ENCODE assay signal across 30 mouse cellular contexts in the genomic region with DNA sequence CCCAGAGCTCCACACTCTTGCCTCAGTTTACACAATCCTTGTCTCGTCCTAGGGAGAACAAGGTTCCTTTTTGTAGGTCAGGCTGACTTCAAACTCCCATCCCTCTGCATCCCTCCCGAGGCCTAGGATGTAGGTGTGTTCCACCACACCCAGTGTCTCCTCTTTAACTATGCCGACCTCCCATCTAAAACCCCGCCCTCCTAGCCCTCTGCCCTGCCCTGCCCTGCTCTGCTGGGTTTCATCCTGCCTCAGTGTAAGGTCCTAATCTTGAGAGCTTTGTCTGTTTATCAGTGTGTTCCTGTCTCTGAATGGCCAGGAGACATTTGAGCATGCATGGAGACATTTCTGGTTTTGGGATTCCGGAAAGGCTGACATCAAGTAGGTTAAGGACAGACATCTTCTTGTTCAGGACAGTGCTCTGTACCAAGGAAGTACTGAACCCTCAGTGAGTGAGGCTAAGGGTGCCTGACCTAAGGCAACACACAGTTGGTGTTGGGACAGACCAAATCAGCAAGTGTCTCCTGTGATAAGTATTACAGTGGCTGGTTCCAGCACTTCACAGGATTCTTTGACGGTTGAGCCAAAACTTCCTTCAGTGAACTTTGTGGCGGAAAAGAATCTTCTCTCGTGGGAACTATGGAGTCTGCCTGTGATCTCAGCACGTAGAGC. TPM values are rescaled to one million over a fixed set of nuclear protein-coding genes. Genes with fewer than 3 reads are reported as not detected.
DNase-seq lines count a peak whose midpoint lies in the region; ATAC-seq and TF ChIP-seq lines count a peak whose summit lies in the region.
"Had no signal": no experiment of that assay in that cellular context is flagged by ENCODE, and none has a peak within 500 bp of the region (broad histone marks: within the 10 kb centered on the region; RNA-seq: fewer than 3 reads in every experiment).

No protein-coding gene starts in this region.

- H3K27ac ChIP-seq in liver, embryonic 15.5 days (replicated peaks) = peak overlapping the region; percentile 80
- no peak overlapping the region for H3K27ac ChIP-seq in kidney, adult 2 months (ENCODE audit: insufficient read depth, low read depth, low read length)
- no peak overlapping the region for H3K27ac ChIP-seq in gastrocnemius, adult 2 months
- H3K27ac ChIP-seq: embryonic facial prominence, embryonic 15.5 days; forebrain, embryonic 10.5 days; heart, adult 2 months; hindbrain, embryonic 13.5 days; layer of hippocampus, adult 2 months; neural tube, embryonic 12.5 days had no signal

- peak; percentile 11 to 12 for DNase-seq in spleen, postnatal 36 days (ENCODE audit: low spot score in 2 of 2)
- DNase-seq in spleen, adult 18-20 months = no peak
- no peak for DNase-seq in kidney, adult 2 months
- no peak for DNase-seq in urinary bladder, postnatal 10 days (ENCODE audit: low spot score)
- DNase-seq in gastrocnemius, adult 2 months = no peak
- DNase-seq: adrenal gland, adult 2 months; B cell, adult 2 months; cerebellum, adult 8-10 months; cerebellum, postnatal 36 days; gastrocnemius, postnatal 36 days; heart, adult 2 months; heart, postnatal 36 days; kidney, adult 8-10 months; kidney, postnatal 10 days; lung, adult 18-20 months; lung, postnatal 14 days; midbrain, embryonic 14.5 days; right cerebral cortex, postnatal 14 days; thymus, adult 2 months; thymus, postnatal 4 days had no signal

- TF ChIP-seq POLR2A in kidney, adult 2 months (IDR thresholded peaks at IDR 0.05; ENCODE audit: low read depth, low read length) = no peak

- H3K4me2 ChIP-seq in liver, embryonic 15.5 days = peak overlapping the region; percentile 43
- H3K4me2 ChIP-seq: embryonic facial prominence, embryonic 15.5 days; hindbrain, embryonic 13.5 days; neural tube, embryonic 12.5 days had no signal

- ATAC-seq in erythroid progenitor cell, adult 5-6 weeks (replicated peaks; ENCODE audit: low FRiP score, poor library complexity, severe bottlenecking) = peak; percentile 96
- ATAC-seq in liver, embryonic 15.5 days (ENCODE audit: insufficient read depth) = peak; percentile 94
- ATAC-seq: forebrain, embryonic 16.5 days had no signal

- intact Hi-C loops in gastrocnemius, adult 2 months (cut with DNase I) = no loop called here

- no peaks in the 10 kb centered on the region for H3K9me3 ChIP-seq in liver, embryonic 15.5 days (replicated peaks)
- H3K9me3 ChIP-seq: embryonic facial prominence, embryonic 15.5 days; forebrain, embryonic 10.5 days; G1E; hindbrain, embryonic 13.5 days; neural tube, embryonic 12.5 days had no signal

- WGBS in liver, embryonic 15.5 days (ENCODE audit: insufficient replicate concordance) = 39% methylated on average over 9 of the region's 9 CpGs
- 73% methylated on average over 9 of the region's 9 CpGs for WGBS in kidney, adult 2 months

- no peak for TF ChIP-seq CTCF in kidney, adult 2 months (conservative IDR thresholded peaks at IDR 0.05; ENCODE audit: insufficient read depth, insufficient read length, low read depth, low read length)
- TF ChIP-seq CTCF in gastrocnemius, adult 2 months (IDR thresholded peaks at IDR 0.05) = no peak

- no peaks in the 10 kb centered on the region for H3K27me3 ChIP-seq in liver, embryonic 15.5 days
- no peaks in the 10 kb centered on the region for H3K27me3 ChIP-seq in kidney, adult 2 months (replicated peaks; ENCODE audit: control insufficient read depth, insufficient read depth, low read length)
- H3K27me3 ChIP-seq: CH12.LX; embryonic facial prominence, embryonic 15.5 days; hindbrain, embryonic 13.5 days; neural tube, embryonic 12.5 days had no signal

- H3K4me1 ChIP-seq in liver, embryonic 15.5 days (replicated peaks) = peaks cover 40% of the 10 kb centered on the region
- H3K4me1 ChIP-seq in kidney, adult 2 months (ENCODE audit: control insufficient read depth, insufficient read depth, low read length) = no peaks in the 10 kb centered on the region
- H3K4me1 ChIP-seq: embryonic facial prominence, embryonic 15.5 days; forebrain, embryonic 10.5 days; hindbrain, embryonic 13.5 days; neural tube, embryonic 12.5 days had no signal

- H3K9ac ChIP-seq in liver, embryonic 15.5 days = peak overlapping the region; percentile 23; the same call in 1 of the 2 replicates
- H3K9ac ChIP-seq: embryonic facial prominence, embryonic 15.5 days; hindbrain, embryonic 13.5 days; neural tube, embryonic 12.5 days had no signal

- no peak overlapping the region for H3K4me3 ChIP-seq in liver, embryonic 15.5 days (replicated peaks)
- no peak overlapping the region for H3K4me3 ChIP-seq in kidney, adult 2 months (ENCODE audit: insufficient read depth, low read depth, low read length)
- no peak overlapping the region for H3K4me3 ChIP-seq in gastrocnemius, adult 2 months
- H3K4me3 ChIP-seq: embryonic facial prominence, embryonic 15.5 days; forebrain, embryonic 10.5 days; heart, adult 2 months; hindbrain, embryonic 13.5 days; layer of hippocampus, adult 2 months; neural tube, embryonic 12.5 days had no signal

- H3K36me3 ChIP-seq in liver, embryonic 15.5 days (replicated peaks) = no peaks in the 10 kb centered on the region
- H3K36me3 ChIP-seq in kidney, adult 2 months (ENCODE audit: control insufficient read depth, insufficient read depth, low read length) = no peaks in the 10 kb centered on the region

RNA-seq across cellular contexts. Expression of a gene that starts 32.0 kb away (rescaled TPM):
- total RNA-seq in erythroid progenitor cell, adult 5-6 weeks (2015; ENCODE audit: low replicate concordance) = 38.6 and 52.6 TPM in 2 replicates
- 32.7 and 42.7 TPM in 2 replicates for total RNA-seq in erythroid progenitor cell, adult 5-6 weeks (2017; ENCODE audit: low replicate concordance)
- polyA plus RNA-seq in liver, embryonic 15.5 days (2015; fragmentation: Nextera tagmentation; extraction: Ambion mirVana) = 7.1 and 7.3 TPM in 2 replicates
- polyA plus RNA-seq in kidney, adult 2 months (2012; rRNA removed) = 79.6 and 102 TPM in 2 replicates
- total RNA-seq in gastrocnemius, adult 2 months (2021) = 10 to 100 TPM; 51.3 to 56.5 TPM

Comparison
In these comparisons a context has a peak if more than half of its experiments do, and no peak if none do; other contexts are left out.
1. DNase-seq: peak in spleen, postnatal 36 days (2 of 2); none in spleen, adult 18-20 months (0 of 2), kidney, adult 2 months (single experiment), urinary bladder, postnatal 10 days (single experiment) and gastrocnemius, adult 2 months (single experiment).